16 mouse cellular contexts compared by ENCODE assay signal in the genomic region with DNA sequence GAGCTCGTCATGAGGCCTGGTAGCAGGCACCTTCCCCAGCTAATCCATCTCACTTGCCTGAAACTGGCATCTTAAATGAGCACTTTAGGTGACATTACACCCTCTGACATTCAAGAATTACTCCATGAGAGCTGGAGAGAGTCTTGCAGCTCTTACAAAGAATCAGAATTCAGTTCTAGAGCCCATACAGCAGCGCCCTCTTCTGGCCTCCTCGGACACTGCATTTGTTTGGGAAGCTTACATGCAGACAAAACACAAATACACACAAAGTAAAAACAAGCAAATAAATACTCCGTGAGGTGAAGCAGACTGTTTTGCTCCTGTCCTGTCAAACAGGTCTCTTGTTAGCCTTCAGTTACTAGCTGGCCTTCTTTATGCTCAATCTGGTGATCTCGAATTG. TPM values are rescaled to one million over a fixed set of nuclear protein-coding genes. Genes with fewer than 3 reads are reported as not detected.
DNase-seq lines count a peak whose midpoint lies in the region; ATAC-seq and TF ChIP-seq lines count a peak whose summit lies in the region.
"Not testable (repeated sequence)": the region's sequence is repeated elsewhere in the genome, so short reads cannot be mapped to it uniquely, and the experiment has no call there.
"Had no signal": no experiment of that assay in that cellular context is flagged by ENCODE, and none has a peak within 500 bp of the region (broad histone marks: within the 10 kb centered on the region; RNA-seq: fewer than 3 reads in every experiment).

No protein-coding gene starts in this region.

- CTCF ChIA-PET in Patski (lab: Charles Lee): interaction anchor here (1.5 kb wide), 1 partner anchor 33 kb away, joined by 3 read pairs; no protein-coding TSS in a partner anchor

- peak; percentile 52 for TF ChIP-seq CTCF in Patski (IDR thresholded peaks at IDR 0.05)
- TF ChIP-seq CTCF in gastrocnemius, adult 2 months (IDR thresholded peaks at IDR 0.05): peak; percentile 6; the same call in 1 of the 2 replicates
- peak; percentile 53 for TF ChIP-seq CTCF in kidney, postnatal 0 days (IDR thresholded peaks at IDR 0.05; ENCODE audit: low read depth)
- TF ChIP-seq CTCF in liver, postnatal 0 days (IDR thresholded peaks at IDR 0.05; ENCODE audit: low read depth): peak; percentile 40

- POLR2A ChIA-PET in Patski (lab: Charles Lee): not testable (repeated sequence)

- WGBS in kidney, postnatal 0 days: 45% methylated on average over 5 of the region's 5 CpGs
- 34% methylated on average over 5 of the region's 5 CpGs for WGBS in liver, postnatal 0 days (ENCODE audit: insufficient replicate concordance)
- 41% methylated on average over 5 of the region's 5 CpGs for WGBS in neural tube, embryonic 11.5 days

- ATAC-seq in Patski; kidney, postnatal 0 days (replicated peaks; ENCODE audit: low FRiP score, low read depth); liver, postnatal 0 days; neural tube, embryonic 11.5 days (ENCODE audit: insufficient read depth, low FRiP score, low TSS enrichment): not testable (repeated sequence)

- not testable (repeated sequence) for H3K27ac ChIP-seq in gastrocnemius, adult 2 months; kidney, postnatal 0 days; liver, postnatal 0 days (ENCODE audit: low read depth); neural tube, embryonic 11.5 days (ENCODE audit: low read depth, low read length)

- peak; percentile 15 to 16 for DNase-seq in B cell, adult 2 months
- not testable (repeated sequence) for DNase-seq in Patski (ENCODE audit: low read depth, low spot score); gastrocnemius, adult 2 months
- peak; percentile 48 for DNase-seq in embryo, embryonic 10 days (ENCODE audit: low spot score)
- peak; percentile 3 for DNase-seq in kidney, postnatal 0 days (ENCODE audit: low spot score)
- peak; percentile 26 for DNase-seq in liver, postnatal 0 days
- peak; percentile 29 for DNase-seq in neural tube, embryonic 11.5 days (ENCODE audit: low spot score)
- peak; percentile 42 for DNase-seq in thymus, postnatal 4 days

- not testable (repeated sequence) for H3K36me3 ChIP-seq in kidney, postnatal 0 days (ENCODE audit: insufficient read depth, low read length); liver, postnatal 0 days (replicated peaks; ENCODE audit: insufficient read depth, low read length); neural tube, embryonic 11.5 days (ENCODE audit: control insufficient read depth, insufficient read depth, low read length)

- not testable (repeated sequence) for H3K27me3 ChIP-seq in Patski; kidney, postnatal 0 days (ENCODE audit: insufficient read depth, low read length); liver, postnatal 0 days (ENCODE audit: insufficient read depth, low read length); neural tube, embryonic 11.5 days (ENCODE audit: control insufficient read depth, insufficient read depth, low read length)

- H3K9ac ChIP-seq in kidney, postnatal 0 days (ENCODE audit: low read depth, low read length); liver, postnatal 0 days (replicated peaks); neural tube, embryonic 11.5 days (ENCODE audit: low read length): not testable (repeated sequence)

- not testable (repeated sequence) for H3K4me3 ChIP-seq in gastrocnemius, adult 2 months; kidney, postnatal 0 days (replicated peaks; ENCODE audit: low read depth, low read length); liver, postnatal 0 days (ENCODE audit: low read depth, low read length); neural tube, embryonic 11.5 days (ENCODE audit: low read depth, low read length)

- H3K9me3 ChIP-seq in kidney, postnatal 0 days (replicated peaks; ENCODE audit: low read length); liver, postnatal 0 days (ENCODE audit: low read length); neural tube, embryonic 11.5 days (ENCODE audit: control insufficient read depth, low read length): not testable (repeated sequence)

- H3K4me2 ChIP-seq in kidney, postnatal 0 days (ENCODE audit: low read length); liver, postnatal 0 days (ENCODE audit: low read depth, low read length); neural tube, embryonic 11.5 days (ENCODE audit: low read depth): not testable (repeated sequence)

- TF ChIP-seq EP300 in liver, postnatal 0 days (IDR thresholded peaks at IDR 0.05; ENCODE audit: low read depth): not testable (repeated sequence)

- not testable (repeated sequence) for H3K4me1 ChIP-seq in kidney, postnatal 0 days (replicated peaks; ENCODE audit: insufficient read depth, low read length); liver, postnatal 0 days (ENCODE audit: insufficient read depth); neural tube, embryonic 11.5 days (ENCODE audit: control insufficient read depth, insufficient read depth, low read length)

- intact Hi-C loops in gastrocnemius, adult 2 months (cut with DNase I): not testable (repeated sequence)

- in situ Hi-C loops in Patski (cut with MboI; ENCODE audit: low pct_unique_long_range_greater_than_20kb): not testable (repeated sequence)

RNA-seq across cellular contexts. Expression of a gene that starts 16.4 kb away (rescaled TPM):
- 0.08 TPM for polyA plus RNA-seq in Patski (2021)
- not detected for total RNA-seq in gastrocnemius, adult 2 months (2021)
- polyA plus RNA-seq in kidney, postnatal 0 days (2015; fragmentation: Nextera tagmentation; extraction: Ambion mirVana): 10.3 and 12.7 TPM in 2 replicates
- not detected in 2 replicates for polyA plus RNA-seq in liver, postnatal 0 days (2015; fragmentation: Nextera tagmentation; extraction: Ambion mirVana)
- not detected in 2 replicates for polyA plus RNA-seq in neural tube, embryonic 11.5 days (2014; fragmentation: Nextera tagmentation; extraction: Ambion mirVana)
- total RNA-seq: adrenal gland, adult 18-20 months; common myeloid progenitor, adult 5-6 weeks; gastrocnemius, postnatal 10 days; layer of hippocampus, postnatal 36 days had no signal
- polyA plus RNA-seq: forebrain, embryonic 12.5 days; heart, embryonic 12.5 days; hindbrain, embryonic 13.5 days; limb, embryonic 15.5 days had no signal

RNA-seq across cellular contexts. Expression of a gene that starts 17.0 kb away (rescaled TPM):
- polyA plus RNA-seq in Patski (2021): not detected
- total RNA-seq in gastrocnemius, adult 2 months (2021): not detected
- 11.4 and 13.3 TPM in 2 replicates for polyA plus RNA-seq in kidney, postnatal 0 days (2015; fragmentation: Nextera tagmentation; extraction: Ambion mirVana)
- not detected in 2 replicates for polyA plus RNA-seq in liver, postnatal 0 days (2015; fragmentation: Nextera tagmentation; extraction: Ambion mirVana)
- polyA plus RNA-seq in neural tube, embryonic 11.5 days (2014; fragmentation: Nextera tagmentation; extraction: Ambion mirVana): not detected in 2 replicates
- total RNA-seq: adrenal gland, adult 18-20 months; common myeloid progenitor, adult 5-6 weeks; layer of hippocampus, postnatal 36 days had no signal
- polyA plus RNA-seq: forebrain, embryonic 12.5 days; heart, embryonic 12.5 days; hindbrain, embryonic 13.5 days had no signal

RNA-seq across cellular contexts. Expression of a gene that starts 50.1 kb away (rescaled TPM):
- 0.06 TPM for polyA plus RNA-seq in Patski (2021)
- not detected for total RNA-seq in gastrocnemius, adult 2 months (2021)
- polyA plus RNA-seq in kidney, postnatal 0 days (2015; fragmentation: Nextera tagmentation; extraction: Ambion mirVana): 0.59 and 0.68 TPM in 2 replicates
- polyA plus RNA-seq in liver, postnatal 0 days (2015; fragmentation: Nextera tagmentation; extraction: Ambion mirVana): not detected in 2 replicates
- not detected in 2 replicates for polyA plus RNA-seq in neural tube, embryonic 11.5 days (2014; fragmentation: Nextera tagmentation; extraction: Ambion mirVana)
- total RNA-seq: adrenal gland, adult 18-20 months; common myeloid progenitor, adult 5-6 weeks; gastrocnemius, postnatal 10 days; layer of hippocampus, postnatal 36 days had no signal
- polyA plus RNA-seq: forebrain, embryonic 12.5 days; heart, embryonic 12.5 days; hindbrain, embryonic 13.5 days; limb, embryonic 15.5 days had no signal

Comparison
In these comparisons a context has a peak if more than half of its experiments do, and no peak if none do; other contexts are left out.
1. RNA of a gene that starts 16.4 kb away (polyA plus RNA-seq): 10.3 to 12.7 TPM in kidney, postnatal 0 days; 0.08 TPM in Patski (single experiment), not detected in neural tube, embryonic 11.5 days and not detected in liver, postnatal 0 days; every median in the first group is over 10 times any median in the second.
2. RNA of a gene that starts 17.0 kb away (polyA plus RNA-seq): 11.4 to 13.3 TPM in kidney, postnatal 0 days; not detected in Patski (single experiment), not detected in liver, postnatal 0 days and not detected in neural tube, embryonic 11.5 days; every median in the first group is over 10 times any median in the second.
3. Peak in every context shown above with its lines, with median percentiles within 50 percentile points of each other: CTCF ChIP-seq.